Mouse (Mus musculus) neural tube, embryonic 15.5 days (tissue): Measurements from ENCODE around the gene Ppm1h. TPM values are rescaled to one million over a fixed set of nuclear protein-coding genes. Genes with fewer than 3 reads are reported as not detected.

ENCODE experiments used
- ATAC-seq: fragments of 200-750 bp; cut with Nextera tagmentation; 2 replicates; pipeline ENCODE4 v1.8.0; 2017; ENCODE audit warnings: mild to moderate bottlenecking, moderate TSS enrichment, moderate library complexity; ENCODE audit not compliant: low FRiP score
- H3K27ac ChIP-seq: fragments of 300-500 bp; sonication (generic); replicated peaks from 2 replicates; pipeline ENCODE4 v1.5.1; 2015; ENCODE audit warnings: mild to moderate bottlenecking, inconsistent platforms
- H3K27me3 ChIP-seq: fragments of 300-500 bp; sonication (generic); replicated peaks from 2 replicates; pipeline ENCODE4 v1.6.1; 2015; ENCODE audit warnings: inconsistent platforms
- H3K36me3 ChIP-seq: fragments of 300-500 bp; sonication (generic); 2 replicates; pipeline ENCODE4 v1.6.1; 2015; ENCODE audit warnings: inconsistent platforms
- H3K4me1 ChIP-seq: fragments of 300-500 bp; sonication (generic); 2 replicates; pipeline ENCODE4 v1.6.1; 2015; ENCODE audit warnings: inconsistent platforms
- H3K4me2 ChIP-seq: fragments of 300-500 bp; sonication (generic); 2 replicates; pipeline ENCODE4 v1.6.1; 2015; ENCODE audit warnings: inconsistent platforms, mild to moderate bottlenecking, moderate library complexity
- H3K4me3 ChIP-seq: fragments of 300-500 bp; sonication (generic); replicated peaks from 2 replicates; pipeline ENCODE4 v1.5.1; 2015; ENCODE audit warnings: mild to moderate bottlenecking, inconsistent platforms
- H3K9ac ChIP-seq: fragments of 300-500 bp; sonication (generic); replicated peaks from 2 replicates; pipeline ENCODE4 v1.6.1; 2015; ENCODE audit warnings: mild to moderate bottlenecking, inconsistent platforms
- H3K9me3 ChIP-seq: fragments of 300-500 bp; sonication (generic); replicated peaks from 2 replicates; pipeline ENCODE4 v1.6.1; 2016; ENCODE audit warnings: inconsistent platforms
- WGBS: fragments of 180-500 bp; shearing (Covaris S2); methylation state at CpG from one replicate; pipeline ENCODE4 v1.1.7; 2015; ENCODE audit warnings: mixed read lengths; 5-methylcytosine and 5-hydroxymethylcytosine counted together
- polyA plus RNA-seq: library from polyadenylated mRNA; unstranded; fragments of >200 nt; fragmentation: Nextera tagmentation; extraction: Ambion mirVana; gene quantifications from 2 replicates; pipeline ENCODE4 v1.2.1, GENCODE M21; 2015

The Ppm1h gene
- polyA plus RNA-seq, result 32.6 and 35.1 TPM in 2 replicates

GRCm38 (mm10) chr10:122678541-122679436 is at the start of gene Ppm1h:
Ppm1h (plus strand) TSS chr10:122678762.
- peak within 1 kb of the TSS; percentile 82 for H3K4me2 ChIP-seq
- peak; percentile 86 for ATAC-seq
- peak within 1 kb of the TSS; percentile 81 for H3K4me3 ChIP-seq
- no peaks in the 10 kb centered on the region for H3K9me3 ChIP-seq
- H3K27me3 ChIP-seq, result no peaks in the 10 kb centered on the region
- WGBS, result under 1% methylated on average over 80 of the region's 94 CpGs
- H3K36me3 ChIP-seq, result no peaks in the 10 kb centered on the region
- peaks cover 22% of the 10 kb centered on the region for H3K4me1 ChIP-seq
- peak within 1 kb of the TSS; percentile 92 for H3K27ac ChIP-seq
- peak within 1 kb of the TSS; percentile 92 for H3K9ac ChIP-seq

- H3K27me3 ChIP-seq, result no peaks in the 10 kb centered on the region
- H3K36me3 ChIP-seq, result no peaks in the 10 kb centered on the region
- no peak overlapping the region for H3K4me3 ChIP-seq
- no peaks in the 10 kb centered on the region; the same call in 1 of the 2 replicates for H3K4me1 ChIP-seq
- no peak for ATAC-seq
- no peaks in the 10 kb centered on the region for H3K9me3 ChIP-seq
- H3K27ac ChIP-seq, result no peak overlapping the region
- no peak overlapping the region for H3K9ac ChIP-seq
- 71% methylated on average over 4 of the region's 4 CpGs for WGBS
- H3K4me2 ChIP-seq, result no peak overlapping the region
Observed at GRCm38 (mm10) chr10:122629003-122629402, 49.6 kb upstream of the Ppm1h start.

- Histone ChIP-seq H3K4me1 (no peaks in the 10 kb centered on the region), H3K4me2 (no peak overlapping the region), H3K36me3 (no peaks in the 10 kb centered on the region), H3K9me3 (no peaks in the 10 kb centered on the region), H3K9ac (no peak overlapping the region), H3K4me3 (no peak overlapping the region), H3K27ac (no peak overlapping the region), H3K27me3 (no peaks in the 10 kb centered on the region)
- WGBS, result 90% methylated on average over 4 of the region's 4 CpGs
- no peak for ATAC-seq
Observed at GRCm38 (mm10) chr10:122639879-122640278, 38.7 kb upstream of the Ppm1h start.

GRCm38 (mm10) chr10:122641263-122641795 is 37.2 kb upstream of the Ppm1h start:
- no peak for ATAC-seq
- Histone ChIP-seq H3K4me1 (no peaks in the 10 kb centered on the region), H3K4me3 (no peak overlapping the region)

GRCm38 (mm10) chr10:122642125-122642524 is 36.4 kb upstream of the Ppm1h start:
- Histone ChIP-seq H3K27ac (no peak overlapping the region), H3K9ac (no peak overlapping the region)
- ATAC-seq, result no peak

More at GRCm38 (mm10) chr10:122641263-122641795, 37.2 kb upstream of the Ppm1h start:
- no peaks in the 10 kb centered on the region for H3K27me3 ChIP-seq
- H3K27ac ChIP-seq, result no peak overlapping the region
- no peaks in the 10 kb centered on the region for H3K36me3 ChIP-seq
- no peaks in the 10 kb centered on the region for H3K9me3 ChIP-seq
- H3K4me2 ChIP-seq, result no peak overlapping the region
- no peak overlapping the region for H3K9ac ChIP-seq
- 93% methylated on average over 8 of the region's 8 CpGs for WGBS

GRCm38 (mm10) chr10:122651932-122652331 is 26.6 kb upstream of the Ppm1h start:
- Histone ChIP-seq H3K4me2 (no peak overlapping the region), H3K4me1 (no peaks in the 10 kb centered on the region), H3K4me3 (no peak overlapping the region), H3K9ac (no peak overlapping the region), H3K36me3 (no peaks in the 10 kb centered on the region), H3K27ac (no peak overlapping the region), H3K9me3 (no peaks in the 10 kb centered on the region), H3K27me3 (no peaks in the 10 kb centered on the region)
- ATAC-seq, result no peak
- WGBS, result 95% methylated on average over 4 of the region's 4 CpGs

More at GRCm38 (mm10) chr10:122642125-122642524, 36.4 kb upstream of the Ppm1h start:
- Histone ChIP-seq H3K4me2 (no peak overlapping the region), H3K36me3 (no peaks in the 10 kb centered on the region), H3K9me3 (no peaks in the 10 kb centered on the region), H3K4me1 (no peaks in the 10 kb centered on the region), H3K27me3 (no peaks in the 10 kb centered on the region), H3K4me3 (no peak overlapping the region)
- WGBS, result 88% methylated on average over 4 of the region's 4 CpGs

- H3K36me3 ChIP-seq, result no peaks in the 10 kb centered on the region
- ATAC-seq, result no peak
- no peak overlapping the region for H3K4me2 ChIP-seq
- H3K4me1 ChIP-seq, result no peaks in the 10 kb centered on the region
- WGBS, result 97% methylated on average over 1 of the region's 1 CpGs
- H3K9me3 ChIP-seq, result no peaks in the 10 kb centered on the region
- no peak overlapping the region for H3K9ac ChIP-seq
- H3K27me3 ChIP-seq, result no peaks in the 10 kb centered on the region
- H3K4me3 ChIP-seq, result no peak overlapping the region
- H3K27ac ChIP-seq, result no peak overlapping the region
Observed at GRCm38 (mm10) chr10:122652578-122652977, 26.0 kb upstream of the Ppm1h start.

GRCm38 (mm10) chr10:122665652-122666051 is 12.9 kb upstream of the Ppm1h start:
- H3K4me1 ChIP-seq, result no peaks in the 10 kb centered on the region
- H3K4me2 ChIP-seq, result no peak overlapping the region
- H3K4me3 ChIP-seq, result no peak overlapping the region
- H3K27me3 ChIP-seq, result no peaks in the 10 kb centered on the region
- no peaks in the 10 kb centered on the region for H3K36me3 ChIP-seq
- no peaks in the 10 kb centered on the region for H3K9me3 ChIP-seq
- H3K27ac ChIP-seq, result no peak overlapping the region
- WGBS, result 94% methylated on average over 1 of the region's 1 CpGs
- ATAC-seq, result no peak
- no peak overlapping the region for H3K9ac ChIP-seq

GRCm38 (mm10) chr10:122671253-122671652 is 7.3 kb upstream of the Ppm1h start:
- no peak for ATAC-seq
- Histone ChIP-seq H3K4me3 (no peak overlapping the region), H3K27ac (no peak overlapping the region), H3K27me3 (no peaks in the 10 kb centered on the region), H3K4me2 (no peak overlapping the region), H3K9ac (no peak overlapping the region), H3K9me3 (no peaks in the 10 kb centered on the region), H3K36me3 (no peaks in the 10 kb centered on the region), H3K4me1 (no peaks in the 10 kb centered on the region)
- 82% methylated on average over 2 of the region's 2 CpGs for WGBS

- no peak for ATAC-seq
- H3K9me3 ChIP-seq, result no peaks in the 10 kb centered on the region
- 88% methylated on average over 4 of the region's 4 CpGs for WGBS
- no peak overlapping the region for H3K9ac ChIP-seq
- H3K4me3 ChIP-seq, result no peak overlapping the region
- no peak overlapping the region for H3K27ac ChIP-seq
- no peaks in the 10 kb centered on the region for H3K27me3 ChIP-seq
- H3K4me2 ChIP-seq, result no peak overlapping the region
- no peaks in the 10 kb centered on the region for H3K36me3 ChIP-seq
- H3K4me1 ChIP-seq, result no peaks in the 10 kb centered on the region
Observed at GRCm38 (mm10) chr10:122672044-122672443, 6.5 kb upstream of the Ppm1h start.

GRCm38 (mm10) chr10:122679437-122680045 is 979 bp downstream of the Ppm1h start:
- no peak; the same call in 1 of the 2 replicates for ATAC-seq
- no peaks in the 10 kb centered on the region for H3K36me3 ChIP-seq
- under 1% methylated on average over 33 of the region's 33 CpGs for WGBS

More at GRCm38 (mm10) chr10:122679437-122680045, 979 bp downstream of the Ppm1h start:
- Histone ChIP-seq H3K4me2 (peak overlapping the region; percentile 82), H3K9ac (peak overlapping the region; percentile 92), H3K27ac (peak overlapping the region; percentile 92), H3K4me3 (peak overlapping the region; percentile 81), H3K4me1 (peaks cover 22% of the 10 kb centered on the region), H3K9me3 (no peaks in the 10 kb centered on the region), H3K27me3 (no peaks in the 10 kb centered on the region)
